Mouse (Mus musculus) urinary bladder, postnatal 4 days (tissue): ENCODE data around the gene Ssxb1.
"Not testable (repeated sequence)": the region's sequence is repeated elsewhere in the genome, so short reads cannot be mapped to it uniquely, and the experiment has no call there.

Experiments used
- DNase-seq, 2 experiments: peaks; one replicate each; pipeline ENCODE4 v3.0.0; 2021 to 2022; ENCODE audit warnings: low spot score in 2 of 2

The Ssxb1 gene

GRCm38 (mm10) chrX:8413005-8413404 is at the start of gene Ssxb1:
Gene Ssxb1 (plus strand): TSS chrX:8413305.
- DNase-seq: not testable (repeated sequence)

GRCm38 (mm10) chrX:8366678-8367077 is 46.4 kb upstream of the Ssxb1 start, which contains the start of gene Ssxb9:
Gene Ssxb9 (plus strand): TSS chrX:8366978.
- not testable (repeated sequence) for DNase-seq

DNA sequence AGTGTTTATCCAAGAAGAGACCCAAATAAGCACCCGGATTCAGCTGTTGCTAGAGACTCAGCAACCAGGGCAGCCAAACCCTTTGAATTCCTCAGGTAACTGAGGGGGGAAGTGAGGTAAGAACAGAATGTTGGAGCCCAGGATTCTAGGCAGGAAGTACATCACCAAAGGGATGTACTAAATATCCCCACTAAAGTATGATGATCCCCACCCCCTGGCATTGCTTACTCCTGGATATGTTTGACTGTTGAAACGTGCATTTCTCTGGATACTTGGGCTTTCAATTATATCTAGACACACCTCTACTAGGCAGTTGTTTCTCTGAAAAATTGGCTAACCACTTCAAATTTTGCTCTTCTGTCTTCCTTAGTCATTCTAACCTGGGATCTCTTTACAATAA is 48.5 kb downstream of the Ssxb1 start, which contains the start of gene Ssxb2:
TSS of gene Ssxb2 (minus strand) at position 101 of the 400 bp plus-strand sequence.
- DNase-seq: not testable (repeated sequence)
